Mouse (Mus musculus) layer of hippocampus, adult 2 months (tissue): ENCODE measurements at regions not wholly inside any gene's neighbourhood (a gene's known extent, or its start where the extent isn't known, plus 50 kb on each side); places are given as distances from the start of the nearest gene placed in this dataset.

ENCODE experiments used
- DNase-seq, 2 experiments: peaks; one replicate each; pipeline ENCODE4 v3.0.0; 2022; ENCODE audit warnings: low spot score in 2 of 2
- H3K27ac ChIP-seq: fragments of 200-600 bp; 2 replicates; pipeline ENCODE4 v1.8.1; 2022
- H3K4me3 ChIP-seq: fragments of 200-600 bp; 2 replicates; pipeline ENCODE4 v1.8.1; 2022; ENCODE audit warnings: mild to moderate bottlenecking
- CTCF ChIP-seq: fragments of 200-600 bp; conservative IDR thresholded peaks from 2 replicates; pipeline ENCODE4 v1.8.1; 2022; ENCODE audit warnings: antibody characterized with exemption, mild to moderate bottlenecking, moderate library complexity

DNA sequence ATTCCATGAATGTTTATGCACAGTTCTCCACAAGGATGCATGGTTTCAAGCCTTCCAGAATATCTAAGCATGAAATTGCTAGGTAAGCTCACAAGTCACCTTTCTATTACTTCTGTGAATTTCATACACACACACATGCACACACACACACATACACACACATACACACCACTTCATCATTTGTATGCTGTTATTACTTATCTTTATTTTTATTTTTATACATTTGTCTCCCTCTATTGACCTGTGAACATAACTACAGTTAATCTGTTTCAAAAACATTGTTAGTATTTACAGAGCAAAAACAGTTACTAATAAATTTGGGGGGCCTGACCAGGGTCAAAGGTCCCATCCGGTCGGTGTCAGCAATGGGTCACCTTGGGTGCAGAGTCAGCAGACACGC is 212.6 kb upstream of the Depdc1a start:
- peak; percentile 71 for TF ChIP-seq CTCF
- H3K4me3 ChIP-seq: no peak overlapping the region
- peak in 1 of 2 experiments; percentile 12 for DNase-seq
- no peak overlapping the region for H3K27ac ChIP-seq

DNA sequence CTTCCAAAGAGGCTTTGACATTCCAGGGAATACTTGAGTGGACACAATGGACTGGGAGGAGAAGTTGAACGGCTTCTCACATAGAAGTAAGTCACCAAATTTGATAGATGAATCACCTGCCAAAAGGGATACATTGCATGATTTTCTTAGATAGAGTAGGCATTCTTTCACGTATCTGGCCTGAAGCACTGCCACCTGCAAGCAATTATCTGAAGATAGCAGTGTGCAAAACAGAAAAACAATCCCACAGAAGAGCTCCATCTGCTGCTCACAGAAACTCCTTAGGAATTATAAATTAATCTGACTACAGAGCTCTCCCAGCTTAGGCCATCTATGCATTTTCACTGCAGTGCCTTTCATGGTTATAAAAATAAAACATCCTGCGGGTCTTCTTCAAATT is 177.8 kb upstream of the Depdc1a start:
- Histone ChIP-seq H3K27ac (no peak overlapping the region), H3K4me3 (no peak overlapping the region)
- DNase-seq: peak in 1 of 2 experiments; percentile 0
- TF ChIP-seq CTCF: peak; percentile 41

DNA sequence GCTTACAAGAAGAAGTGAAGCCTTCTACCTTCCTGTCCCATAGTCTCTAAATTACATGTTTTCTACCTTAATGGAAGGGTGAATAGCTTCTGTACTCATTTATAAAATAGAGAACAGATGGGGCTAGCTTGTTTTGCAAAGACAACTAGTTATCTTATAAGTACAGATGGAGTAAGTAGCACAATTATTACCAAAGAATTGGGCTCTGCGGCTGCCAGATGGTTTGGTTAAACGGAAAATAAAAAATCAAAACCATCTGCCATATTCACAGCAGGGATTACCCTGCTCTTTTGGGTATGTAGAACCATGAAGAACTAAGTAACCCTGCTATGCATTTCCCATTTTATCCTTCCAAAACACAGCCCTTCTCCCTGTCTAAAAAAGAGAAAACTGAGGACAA is 147.2 kb upstream of the Depdc1a start:
- DNase-seq: peak; percentile 30 to 33
- TF ChIP-seq CTCF: no peak
- no peak overlapping the region for H3K4me3 ChIP-seq
- peak overlapping the region; percentile 72 for H3K27ac ChIP-seq

DNA sequence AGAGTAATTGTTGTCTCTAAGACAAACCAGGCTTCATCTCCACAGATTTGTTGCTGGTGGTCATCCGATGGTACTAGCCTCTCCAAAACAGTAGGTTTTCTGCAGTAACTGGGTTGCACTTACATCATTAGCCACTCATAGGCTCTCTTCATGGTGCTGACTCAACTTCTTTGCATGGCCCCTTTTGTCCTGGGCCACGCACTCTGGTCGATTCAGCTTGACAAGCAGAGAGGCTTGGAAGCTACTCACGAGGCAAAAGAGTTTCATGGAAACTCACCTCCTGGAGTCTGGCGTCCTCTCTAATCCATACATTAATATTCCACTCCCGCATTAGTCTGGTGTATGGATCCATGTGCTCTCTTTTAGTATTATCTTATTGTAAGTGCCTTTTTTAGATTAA is 141.5 kb upstream of the Depdc1a start:
- no peak overlapping the region for H3K4me3 ChIP-seq

DNA sequence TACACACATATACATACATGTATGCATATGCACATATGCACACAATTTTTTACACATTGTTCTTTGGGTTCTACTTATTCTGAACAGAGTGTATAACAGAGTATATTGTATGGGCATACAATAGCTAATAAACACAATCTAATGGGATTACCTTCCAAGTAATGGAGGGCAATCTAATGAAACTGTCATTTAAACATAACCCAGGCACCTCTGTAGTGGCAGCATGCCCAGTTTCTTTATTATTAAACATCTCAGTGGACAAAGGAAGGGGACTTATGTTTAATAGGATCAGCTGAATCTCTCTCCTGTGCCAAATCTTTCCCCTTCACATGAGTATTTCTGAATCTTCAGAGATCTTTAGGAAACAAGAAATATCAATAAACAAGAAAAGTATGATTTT is 122.1 kb upstream of the Depdc1a start:
- no peak for TF ChIP-seq CTCF

More for the DNA sequence above, 141.5 kb upstream of the Depdc1a start:
- DNase-seq: no peak
- no peak for TF ChIP-seq CTCF
- H3K27ac ChIP-seq: no peak overlapping the region

More for the DNA sequence above, 122.1 kb upstream of the Depdc1a start:
- no peak for DNase-seq
- Histone ChIP-seq H3K4me3 (no peak overlapping the region), H3K27ac (no peak overlapping the region)
